Mouse (Mus musculus) heart, adult 9 months (tissue): ENCODE measurements around the gene Ssbp2.

ENCODE experiments used
- DNase-seq, 2 experiments: peaks; one replicate each; pipeline ENCODE4 v3.0.0; 2022; ENCODE audit warnings: low spot score in 2 of 2

The Ssbp2 gene

GRCm38 (mm10) chr13:91461299-91461698, 1.2 kb downstream of the Ssbp2 start:
- no peak for DNase-seq

- DNase-seq = peak in 1 of 2 experiments; percentile 31
These were observed 1.7 kb downstream of the Ssbp2 start for GRCm38 (mm10) chr13:91461711-91462351.

GRCm38 (mm10) chr13:91462395-91462794, 2.3 kb downstream of the Ssbp2 start:
- no peak for DNase-seq

DNA sequence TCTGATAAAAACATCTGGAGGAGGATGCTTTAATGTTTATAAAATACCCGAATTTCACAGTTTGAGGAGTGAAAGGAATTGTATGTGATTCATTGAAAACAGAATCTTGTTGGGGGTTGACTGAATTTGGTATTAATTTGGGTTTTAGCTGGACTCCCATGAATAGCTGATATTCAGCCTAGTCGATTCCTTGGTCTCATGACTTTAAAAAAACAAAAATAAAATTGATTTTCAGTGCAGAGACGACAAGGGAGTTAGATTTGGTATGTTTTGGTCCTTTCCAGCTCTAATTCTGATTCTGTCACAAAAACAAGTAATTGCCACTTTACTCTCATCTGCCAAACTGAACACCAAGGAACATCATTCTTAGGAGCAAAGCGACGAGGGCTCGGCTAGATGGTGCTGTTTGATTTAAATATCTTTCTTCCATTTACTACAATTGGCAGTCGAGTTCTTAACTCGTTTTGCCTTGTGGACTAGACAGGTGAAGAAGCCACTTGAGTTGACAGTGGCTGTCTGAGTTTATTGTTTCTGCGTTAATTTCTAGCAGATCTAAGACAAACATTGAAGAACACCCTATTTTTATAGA, 2.9 kb downstream of the Ssbp2 start:
- DNase-seq = no peak

- DNase-seq = no peak
These were observed 5.1 kb downstream of the Ssbp2 start for GRCm38 (mm10) chr13:91465002-91465715.

DNA sequence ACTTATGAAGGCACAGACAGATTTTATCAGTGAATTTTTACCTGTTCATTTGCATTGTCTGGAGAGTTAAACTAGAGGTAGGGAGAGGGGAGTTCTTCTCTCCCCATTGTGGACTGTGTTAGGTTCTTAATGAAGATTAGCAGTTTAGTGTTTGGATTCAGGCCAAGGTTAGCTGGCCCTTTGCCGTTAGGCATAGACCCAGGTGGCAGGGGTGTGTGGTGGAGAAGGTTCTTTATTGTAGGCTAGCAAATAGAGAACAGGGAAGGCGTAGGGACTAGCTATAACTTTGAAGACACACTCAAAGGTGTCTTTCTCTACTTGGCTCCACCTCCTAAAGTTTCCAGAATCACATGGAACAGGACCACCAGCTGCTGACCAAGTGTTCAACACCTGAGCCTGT, 11.5 kb downstream of the Ssbp2 start:
- no peak for DNase-seq

GRCm38 (mm10) chr13:91471980-91472379, 11.9 kb downstream of the Ssbp2 start:
- no peak for DNase-seq

DNA sequence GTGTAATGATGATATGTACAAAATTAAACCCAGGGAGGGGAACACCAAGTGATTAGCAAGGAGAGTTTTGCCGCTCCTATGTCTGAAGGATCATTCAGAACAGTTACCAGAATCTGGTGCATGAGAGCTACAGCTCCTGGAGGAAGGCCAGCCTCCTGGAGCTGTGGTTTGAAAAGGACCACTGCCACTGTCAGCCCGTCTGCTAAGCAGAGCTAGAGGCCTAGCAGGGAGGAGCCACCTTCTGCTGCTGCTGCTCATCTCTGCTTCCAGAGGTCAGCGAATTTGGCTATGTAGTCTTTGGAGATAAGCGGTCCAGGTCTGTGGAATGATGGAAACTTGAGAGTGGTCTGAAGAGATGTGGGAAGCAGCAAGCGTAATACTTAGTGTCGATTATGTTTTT, 13.4 kb downstream of the Ssbp2 start:
- no peak for DNase-seq

DNA sequence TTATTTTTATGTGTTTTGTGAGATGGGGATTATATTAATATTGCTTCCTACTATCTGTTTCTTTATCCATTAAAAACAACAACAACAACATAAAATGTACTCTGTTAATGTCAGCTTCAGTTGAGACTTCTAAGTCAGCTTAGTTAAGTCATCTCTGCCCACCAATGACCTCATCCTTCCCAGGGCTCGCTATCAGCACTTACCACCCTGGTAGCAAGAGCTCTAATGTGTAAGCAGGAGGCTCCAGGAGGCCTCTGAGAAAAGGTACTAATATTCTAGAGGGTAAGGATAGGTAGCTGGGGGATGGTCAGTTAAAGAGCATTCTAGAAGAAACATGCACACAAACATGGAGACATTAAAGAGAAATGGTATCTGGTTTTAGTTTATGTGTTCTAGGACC, 13.9 kb downstream of the Ssbp2 start:
- no peak for DNase-seq

DNA sequence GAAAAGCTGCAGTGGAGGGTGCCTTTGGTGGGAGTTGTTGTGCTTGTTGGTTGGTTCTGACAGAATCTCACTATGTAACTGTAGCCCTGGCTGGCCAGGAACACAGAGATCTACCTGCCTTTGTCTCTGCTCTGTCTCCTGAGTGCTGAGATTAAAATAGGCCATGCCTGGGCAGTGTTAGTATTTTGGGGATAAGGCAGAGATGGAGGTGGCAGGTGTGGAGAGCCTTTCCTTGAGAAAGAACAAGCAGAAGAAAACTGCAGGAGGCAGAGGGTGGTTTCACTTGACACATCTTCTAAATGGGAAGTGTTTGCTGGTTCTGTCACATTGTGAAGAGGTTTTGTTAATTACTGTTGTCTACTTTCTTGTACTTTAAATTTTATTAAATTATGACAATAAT, 15.8 kb downstream of the Ssbp2 start:
- DNase-seq = no peak

DNA sequence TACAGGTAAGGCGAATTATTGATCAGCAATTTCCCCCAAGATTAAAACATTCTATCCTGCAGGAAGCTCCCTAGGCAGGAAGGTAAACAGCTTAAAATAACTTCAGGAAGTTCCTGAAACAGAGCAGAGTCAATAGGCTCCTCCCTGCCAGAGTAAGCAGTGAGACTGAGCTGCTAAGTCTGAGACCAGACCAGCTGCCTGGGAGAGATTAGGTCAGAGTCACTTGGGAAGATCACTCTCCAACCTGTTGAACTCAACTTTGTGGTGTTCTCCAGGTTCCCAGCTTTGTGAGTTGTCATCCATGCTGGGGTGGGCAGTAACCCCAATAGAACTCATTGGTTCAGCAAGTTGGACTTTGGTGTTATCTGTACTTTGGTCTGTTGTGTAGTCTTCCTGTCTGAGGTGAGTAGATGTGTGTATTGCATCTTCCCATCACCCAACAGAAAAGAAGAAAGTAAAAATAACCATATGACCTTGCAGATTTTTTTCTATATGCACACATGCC, 16.6 kb downstream of the Ssbp2 start:
- DNase-seq = no peak

DNA sequence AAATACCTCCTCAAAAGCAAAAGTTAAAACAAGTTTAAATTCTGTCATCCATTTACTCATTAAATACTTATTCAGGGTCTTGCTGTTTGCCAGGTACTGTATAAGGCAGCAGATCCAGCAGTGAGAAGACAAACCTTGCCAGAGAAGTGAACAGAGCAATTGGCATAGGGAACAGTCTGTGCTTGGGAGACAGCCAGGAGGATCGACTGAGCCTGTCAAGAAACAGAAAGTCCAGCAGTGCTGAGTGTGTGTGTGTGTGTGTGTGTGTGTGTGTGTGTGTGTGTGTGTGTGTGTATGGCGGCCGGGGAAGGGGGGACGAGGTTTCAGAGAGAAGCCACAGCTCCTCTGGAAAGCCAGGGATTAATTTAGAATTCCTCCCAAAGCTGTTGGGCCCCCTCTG, 17.9 kb downstream of the Ssbp2 start:
- DNase-seq = peak; percentile 58 to 60

DNA sequence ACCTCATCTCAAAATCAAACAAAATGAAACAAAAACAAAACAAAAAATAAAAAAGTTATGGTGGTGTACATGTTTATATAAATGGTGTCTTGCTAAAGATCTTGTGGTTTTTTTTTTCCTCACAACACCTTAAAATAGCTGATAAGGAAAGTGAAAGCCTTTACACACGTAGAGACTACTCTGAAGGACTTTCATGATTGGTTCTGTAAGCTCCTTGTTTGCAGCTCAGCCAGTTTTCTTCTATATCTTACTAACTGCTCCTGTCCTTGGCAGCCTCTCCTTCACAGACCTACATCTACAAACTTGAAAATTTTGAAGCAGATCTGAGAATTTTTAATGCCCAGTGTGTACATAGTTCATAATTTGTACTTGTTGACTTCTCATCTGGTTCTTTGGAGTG, 24.2 kb downstream of the Ssbp2 start:
- no peak for DNase-seq

DNA sequence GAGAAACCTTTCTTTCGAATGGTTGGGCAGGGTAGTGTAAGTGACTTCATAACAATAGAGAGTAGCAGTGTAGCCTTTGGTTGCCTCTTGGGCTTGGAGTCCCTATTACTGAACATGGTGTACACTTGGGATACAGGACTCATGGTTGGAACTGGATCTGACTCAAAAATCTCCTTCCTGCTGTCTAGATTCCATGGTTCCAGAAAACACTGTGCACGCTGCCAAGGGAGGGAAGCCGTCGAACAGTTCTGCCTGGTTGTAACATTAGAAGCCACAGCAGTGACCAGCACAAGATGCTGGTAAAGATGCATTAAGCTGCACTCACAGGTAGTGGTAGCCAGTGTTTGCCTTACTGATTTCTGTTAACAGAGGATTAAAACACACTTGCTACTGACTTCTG, 32.0 kb downstream of the Ssbp2 start:
- DNase-seq = peak; percentile 23 to 26

DNA sequence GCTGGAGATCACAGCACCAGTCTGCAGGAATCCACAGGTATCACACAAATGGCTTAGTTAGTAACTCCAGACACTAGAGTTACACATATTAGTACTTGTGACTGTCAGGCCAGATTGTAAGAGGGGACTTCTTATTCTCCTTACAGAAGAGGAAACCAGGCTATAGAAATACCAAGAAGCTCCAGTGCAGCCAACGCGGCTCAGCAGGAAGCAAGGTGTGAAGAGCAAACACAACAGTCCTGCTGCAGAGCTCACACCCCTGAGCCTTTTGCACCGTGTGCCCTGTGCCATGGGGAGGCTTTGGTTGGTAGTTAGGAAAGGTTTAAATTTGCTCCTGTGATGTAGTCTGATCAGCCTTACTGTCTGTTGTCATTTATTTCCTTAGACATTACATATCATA, 37.0 kb downstream of the Ssbp2 start:
- DNase-seq = no peak

GRCm38 (mm10) chr13:91501735-91502134, 41.7 kb downstream of the Ssbp2 start:
- DNase-seq = no peak

- no peak for DNase-seq
These were observed 42.7 kb downstream of the Ssbp2 start for GRCm38 (mm10) chr13:91502642-91503373.

DNA sequence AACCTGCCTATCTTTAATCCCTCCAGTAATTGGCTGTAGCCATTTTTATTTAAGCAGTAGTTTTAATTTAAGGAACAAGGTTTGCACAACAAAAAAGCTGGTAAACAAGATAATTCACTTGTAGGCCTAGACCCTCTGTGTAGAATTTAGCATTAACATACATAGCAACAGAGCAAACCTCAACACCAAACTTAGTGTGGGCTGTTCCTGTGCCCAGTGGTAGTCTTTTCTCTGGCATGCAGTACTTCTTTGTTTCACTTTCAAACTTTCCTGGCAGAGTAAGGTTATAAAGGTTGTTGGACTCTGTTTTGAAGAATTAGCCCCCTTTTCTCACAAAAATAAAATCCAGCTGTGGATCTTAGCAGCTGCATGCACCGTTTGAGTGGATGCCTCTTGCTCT, 48.9 kb downstream of the Ssbp2 start:
- no peak for DNase-seq

GRCm38 (mm10) chr13:91509467-91509866, 49.4 kb downstream of the Ssbp2 start:
- DNase-seq = peak in 1 of 2 experiments; percentile 25

DNA sequence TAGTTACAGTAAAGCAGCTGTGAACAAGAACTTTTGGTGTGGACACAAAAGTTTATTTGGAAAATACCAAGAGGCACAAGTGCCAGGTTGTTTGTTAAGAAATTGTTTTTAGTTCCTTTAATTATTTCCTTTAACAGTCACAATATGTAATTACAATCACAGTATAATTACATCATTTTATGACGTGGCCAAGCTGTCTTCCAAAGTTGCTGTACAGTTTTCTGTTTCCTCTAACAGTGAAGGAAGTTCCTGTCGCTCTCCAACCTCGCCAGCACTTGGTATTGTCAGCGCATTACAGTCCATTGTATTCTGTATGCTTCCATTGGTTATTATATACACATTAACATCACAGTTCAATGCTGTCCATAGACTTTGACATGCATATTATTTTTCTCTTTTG, 54.9 kb downstream of the Ssbp2 start:
- DNase-seq = no peak

- no peak for DNase-seq
These were observed 60.1 kb downstream of the Ssbp2 start for GRCm38 (mm10) chr13:91520073-91520750.

DNA sequence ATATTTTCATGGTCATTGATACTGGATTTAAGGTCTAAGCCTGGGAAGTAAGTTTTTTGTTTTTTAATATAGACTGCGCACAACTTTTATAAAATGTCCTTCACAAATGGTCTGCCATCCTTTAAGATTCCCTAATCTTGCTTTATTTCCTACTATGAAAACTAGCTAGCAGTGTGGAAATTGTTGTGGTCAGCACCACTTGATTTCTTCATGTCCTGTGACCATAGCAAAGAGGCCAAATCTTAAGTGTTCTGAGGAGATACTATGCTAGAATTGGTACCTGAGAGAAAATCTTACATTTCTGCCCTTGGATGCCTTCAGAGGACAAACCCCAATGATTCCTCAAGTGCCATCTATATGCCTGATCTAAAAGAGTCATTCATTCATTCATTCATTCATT, 60.9 kb downstream of the Ssbp2 start:
- no peak for DNase-seq
